Mouse (Mus musculus) embryonic facial prominence, embryonic 15.5 days (tissue): ENCODE measurements around the gene Cdk4. TPM values are rescaled to one million over a fixed set of nuclear protein-coding genes. Genes with fewer than 3 reads are reported as not detected.

ENCODE experiments used
- ATAC-seq: fragments of 200-750 bp; cut with Nextera tagmentation; 2 replicates; pipeline ENCODE4 v1.8.0; 2017; ENCODE audit warnings: low read depth, moderate TSS enrichment; ENCODE audit not compliant: insufficient number of reproducible peaks, low FRiP score, low TSS enrichment
- H3K27ac ChIP-seq: fragments of 300-500 bp; sonication (generic); replicated peaks from 2 replicates; pipeline ENCODE4 v1.5.1; 2015; ENCODE audit warnings: mild to moderate bottlenecking, inconsistent platforms
- H3K27me3 ChIP-seq: fragments of 300-500 bp; sonication (generic); 2 replicates; pipeline ENCODE4 v1.6.1; 2015; ENCODE audit warnings: inconsistent platforms
- H3K36me3 ChIP-seq: fragments of 300-500 bp; sonication (generic); 2 replicates; pipeline ENCODE4 v1.6.1; 2015; ENCODE audit warnings: mild to moderate bottlenecking, inconsistent platforms
- H3K4me1 ChIP-seq: fragments of 300-500 bp; sonication (generic); 2 replicates; pipeline ENCODE4 v1.6.1; 2015; ENCODE audit warnings: inconsistent platforms
- H3K4me2 ChIP-seq: fragments of 300-500 bp; sonication (generic); replicated peaks from 2 replicates; pipeline ENCODE4 v1.6.1; 2015; ENCODE audit warnings: mild to moderate bottlenecking, inconsistent platforms
- H3K4me3 ChIP-seq: fragments of 300-500 bp; sonication (generic); replicated peaks from 2 replicates; pipeline ENCODE4 v1.5.1; 2015; ENCODE audit warnings: mild to moderate bottlenecking, inconsistent platforms
- H3K9ac ChIP-seq: fragments of 300-500 bp; sonication (generic); 2 replicates; pipeline ENCODE4 v1.6.1; 2015; ENCODE audit warnings: inconsistent platforms
- H3K9me3 ChIP-seq: fragments of 300-500 bp; sonication (generic); replicated peaks from 2 replicates; pipeline ENCODE4 v1.6.1; 2016; ENCODE audit warnings: inconsistent platforms
- WGBS: fragments of 180-500 bp; shearing (Covaris S2); methylation state at CpG from one replicate; pipeline ENCODE4 v1.1.7; 2015; 5-methylcytosine and 5-hydroxymethylcytosine counted together
- polyA plus RNA-seq: library from polyadenylated mRNA; unstranded; fragments of >200 nt; fragmentation: Nextera tagmentation; extraction: Ambion mirVana; gene quantifications from 2 replicates; pipeline ENCODE4 v1.2.1, GENCODE M21; 2015

Cdk4 gene
- polyA plus RNA-seq, 1 experiment from 2014 or later: 1,372 TPM

DNA sequence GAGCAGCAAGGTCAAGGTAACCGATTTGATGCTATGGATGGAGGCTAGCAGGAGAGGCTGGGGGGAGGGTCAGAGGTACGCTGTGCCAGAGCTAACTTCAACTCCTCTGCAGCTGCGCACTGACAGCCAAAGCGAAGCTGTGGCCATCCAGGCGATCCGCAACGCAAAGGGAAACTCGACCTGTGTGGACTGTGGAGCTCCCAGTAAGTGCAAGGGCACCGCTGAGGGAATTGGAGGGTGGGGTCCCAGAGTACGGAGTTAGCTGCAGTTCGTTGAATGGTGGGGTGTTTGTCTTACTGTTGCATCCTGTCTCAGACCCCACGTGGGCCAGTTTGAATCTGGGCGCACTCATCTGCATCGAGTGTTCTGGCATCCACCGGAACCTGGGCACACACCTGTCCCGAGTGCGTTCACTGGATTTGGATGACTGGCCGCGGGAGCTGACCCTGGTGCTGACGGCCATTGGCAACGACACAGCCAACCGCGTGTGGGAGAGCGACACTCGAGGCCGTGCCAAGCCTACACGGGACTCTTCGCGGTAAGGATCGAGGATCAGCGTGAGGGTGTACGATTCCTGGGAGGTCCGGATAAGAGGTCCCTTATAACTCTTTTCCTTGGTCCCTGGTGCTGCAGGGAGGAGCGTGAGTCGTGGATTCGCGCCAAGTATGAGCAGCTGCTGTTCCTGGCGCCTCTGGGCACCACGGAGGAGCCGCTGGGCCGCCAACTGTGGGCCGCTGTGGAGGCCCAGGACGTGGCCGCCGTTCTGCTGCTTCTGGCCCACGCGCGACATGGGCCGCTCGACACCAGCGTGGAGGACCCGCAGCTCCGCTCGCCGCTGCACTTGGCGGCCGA lies 27.5 kb downstream of the Cdk4 start:
- 6% methylated on average over 57 of the region's 57 CpGs for WGBS
- Histone ChIP-seq H3K27ac (no peak overlapping the region), H3K9ac (no peak overlapping the region; the same call in 1 of the 2 replicates), H3K27me3 (peaks cover 64% of the 10 kb centered on the region), H3K4me1 (peaks cover 28% of the 10 kb centered on the region), H3K36me3 (peaks cover 8% of the 10 kb centered on the region; the same call in 1 of the 2 replicates), H3K9me3 (no peaks in the 10 kb centered on the region), H3K4me3 (peak overlapping the region; percentile 36), H3K4me2 (peak overlapping the region; percentile 62)
- no peak for ATAC-seq

- Histone ChIP-seq H3K4me2 (peak overlapping the region; percentile 62), H3K9me3 (no peaks in the 10 kb centered on the region), H3K4me1 (peaks cover 28% of the 10 kb centered on the region), H3K4me3 (peak overlapping the region; percentile 36), H3K27me3 (peaks cover 61% of the 10 kb centered on the region), H3K36me3 (peaks cover 17% of the 10 kb centered on the region; the same call in 1 of the 2 replicates), H3K9ac (no peak overlapping the region; the same call in 1 of the 2 replicates), H3K27ac (no peak overlapping the region)
- ATAC-seq: peak; percentile 61
- WGBS: 14% methylated on average over 43 of the region's 51 CpGs
Measured at GRCm38 (mm10) chr10:127091507-127092396, 28.4 kb downstream of the Cdk4 start.

GRCm38 (mm10) chr10:127092742-127093141 lies 29.4 kb downstream of the Cdk4 start:
- Histone ChIP-seq H3K9ac (no peak overlapping the region), H3K4me2 (no peak overlapping the region), H3K36me3 (peaks cover 26% of the 10 kb centered on the region), H3K9me3 (no peaks in the 10 kb centered on the region), H3K4me1 (peaks cover 28% of the 10 kb centered on the region), H3K27ac (no peak overlapping the region), H3K4me3 (no peak overlapping the region), H3K27me3 (peaks cover 51% of the 10 kb centered on the region)
- no peak for ATAC-seq
- whole genome bisulfite sequencing: 36% methylated on average over 4 of the region's 4 CpGs

DNA sequence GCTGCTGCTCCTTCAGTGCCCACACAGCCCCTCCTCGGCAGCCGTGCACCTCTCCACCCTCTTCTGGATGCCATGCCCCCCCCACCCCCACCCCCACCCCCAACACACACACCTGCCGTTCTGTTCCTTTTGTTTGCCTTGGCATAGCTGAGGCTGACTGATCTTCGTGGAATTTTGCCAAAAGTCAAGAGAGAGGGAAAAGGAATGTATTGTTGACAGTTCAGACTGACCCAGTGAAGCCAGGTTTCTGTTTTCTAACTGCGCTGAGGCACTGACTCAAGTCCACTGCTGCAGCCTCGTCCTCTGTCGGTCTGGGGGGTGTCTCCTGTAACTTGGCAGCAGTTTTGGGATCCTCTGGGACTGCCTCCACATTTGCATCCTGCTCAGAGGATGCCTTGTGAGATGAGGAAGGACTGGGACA lies 31.1 kb downstream of the Cdk4 start:
- Histone ChIP-seq H3K9ac (no peak overlapping the region), H3K27ac (no peak overlapping the region), H3K36me3 (peaks cover 43% of the 10 kb centered on the region), H3K4me1 (peaks cover 28% of the 10 kb centered on the region), H3K4me3 (no peak overlapping the region), H3K27me3 (peaks cover 36% of the 10 kb centered on the region), H3K9me3 (no peaks in the 10 kb centered on the region), H3K4me2 (no peak overlapping the region)
- 34% methylated on average over 7 of the region's 7 CpGs for WGBS
- no peak for ATAC-seq

DNA sequence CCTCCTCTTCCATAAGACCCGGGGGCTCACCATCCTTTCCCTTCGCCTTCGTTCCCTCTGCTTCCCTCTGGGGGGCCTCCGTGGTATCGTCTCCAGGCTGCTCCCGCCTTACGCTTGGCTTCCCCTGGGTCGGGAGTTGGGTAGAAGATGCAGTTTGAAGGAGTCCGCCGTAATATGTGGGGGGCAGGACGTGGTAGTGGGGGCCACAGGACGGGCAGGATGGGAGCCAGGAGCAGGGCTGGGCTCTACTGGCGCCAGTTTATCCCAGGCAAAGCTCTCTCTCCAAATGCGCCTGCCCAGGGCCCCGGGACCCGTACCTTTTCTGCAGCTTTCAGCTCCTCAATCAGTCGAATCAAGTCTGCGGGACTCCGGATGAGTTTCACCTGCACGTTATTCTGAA lies 35.2 kb downstream of the Cdk4 start:
- 79% methylated on average over 20 of the region's 20 CpGs for WGBS
- peaks cover 49% of the 10 kb centered on the region for H3K36me3 ChIP-seq
- H3K27ac ChIP-seq: no peak overlapping the region
- H3K4me1 ChIP-seq: peaks cover 9% of the 10 kb centered on the region; the same call in 1 of the 2 replicates
- no peak overlapping the region for H3K9ac ChIP-seq
- H3K4me2 ChIP-seq: no peak overlapping the region
- no peaks in the 10 kb centered on the region for H3K27me3 ChIP-seq
- no peaks in the 10 kb centered on the region for H3K9me3 ChIP-seq
- no peak for ATAC-seq
- H3K4me3 ChIP-seq: no peak overlapping the region

DNA sequence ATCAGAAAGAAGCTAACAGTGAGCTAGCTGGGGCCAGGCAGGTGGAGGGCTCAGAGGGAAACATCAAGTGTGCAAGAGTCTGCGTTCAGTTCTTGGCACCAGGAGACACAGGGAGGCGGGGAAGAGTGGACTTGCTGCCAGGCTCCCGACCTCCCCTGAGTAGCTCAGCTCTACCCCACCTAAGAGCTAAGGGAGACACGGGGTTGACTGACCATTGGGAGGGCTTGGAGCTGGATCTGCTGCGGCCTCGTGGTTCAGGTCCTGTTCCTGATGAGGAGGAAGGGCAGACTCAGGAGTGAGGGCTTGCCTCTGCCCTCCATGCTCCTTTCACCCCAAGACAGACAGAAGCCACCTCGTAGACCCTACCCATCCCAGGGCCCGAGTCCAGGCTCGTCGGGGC lies 35.9 kb downstream of the Cdk4 start:
- H3K9me3 ChIP-seq: no peaks in the 10 kb centered on the region
- no peak overlapping the region for H3K9ac ChIP-seq
- no peak overlapping the region for H3K27ac ChIP-seq
- peaks cover 49% of the 10 kb centered on the region for H3K36me3 ChIP-seq
- no peak for ATAC-seq
- H3K4me3 ChIP-seq: no peak overlapping the region
- H3K4me2 ChIP-seq: no peak overlapping the region
- H3K4me1 ChIP-seq: peaks cover 6% of the 10 kb centered on the region; the same call in 1 of the 2 replicates
- no peaks in the 10 kb centered on the region for H3K27me3 ChIP-seq
- WGBS: 88% methylated on average over 10 of the region's 10 CpGs

GRCm38 (mm10) chr10:127099868-127100267 lies 36.5 kb downstream of the Cdk4 start:
- Histone ChIP-seq H3K9me3 (no peaks in the 10 kb centered on the region), H3K27me3 (no peaks in the 10 kb centered on the region), H3K27ac (no peak overlapping the region), H3K4me1 (peaks cover under 1% of the 10 kb centered on the region; the same call in 1 of the 2 replicates), H3K9ac (no peak overlapping the region), H3K36me3 (peaks cover 49% of the 10 kb centered on the region), H3K4me2 (no peak overlapping the region), H3K4me3 (no peak overlapping the region)
- ATAC-seq: no peak
- 92% methylated on average over 15 of the region's 15 CpGs for WGBS

DNA sequence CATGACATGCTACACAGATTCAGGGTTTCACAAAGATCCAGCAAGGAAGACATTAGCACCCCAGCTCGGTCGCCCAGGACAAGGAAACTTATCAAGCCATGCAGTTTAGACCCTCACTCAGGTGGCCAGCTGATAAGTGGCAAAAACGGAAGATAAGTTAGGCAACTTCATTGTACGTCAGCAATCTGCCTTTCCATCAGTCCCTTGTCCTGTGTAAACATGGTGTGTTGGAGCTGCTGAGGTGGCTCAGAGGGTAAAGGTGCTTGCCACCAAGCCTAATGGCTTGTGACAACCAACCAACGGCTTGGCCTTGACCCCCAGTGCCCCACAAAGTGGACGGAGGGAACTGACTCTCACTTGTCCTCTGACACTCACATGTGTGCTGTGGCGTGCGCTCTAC lies 37.1 kb downstream of the Cdk4 start:
- ATAC-seq: no peak
- no peak overlapping the region for H3K9ac ChIP-seq
- no peak overlapping the region for H3K27ac ChIP-seq
- no peaks in the 10 kb centered on the region for H3K4me1 ChIP-seq
- H3K4me2 ChIP-seq: no peak overlapping the region
- H3K27me3 ChIP-seq: no peaks in the 10 kb centered on the region
- H3K9me3 ChIP-seq: no peaks in the 10 kb centered on the region
- no peak overlapping the region for H3K4me3 ChIP-seq
- peaks cover 50% of the 10 kb centered on the region for H3K36me3 ChIP-seq
- 84% methylated on average over 8 of the region's 8 CpGs for WGBS

- H3K9me3 ChIP-seq: no peaks in the 10 kb centered on the region
- no peak overlapping the region for H3K9ac ChIP-seq
- no peak overlapping the region for H3K27ac ChIP-seq
- H3K4me1 ChIP-seq: no peaks in the 10 kb centered on the region
- peaks cover 46% of the 10 kb centered on the region for H3K36me3 ChIP-seq
- no peak for ATAC-seq
- no peaks in the 10 kb centered on the region for H3K27me3 ChIP-seq
- WGBS: 82% methylated on average over 6 of the region's 6 CpGs
- no peak overlapping the region for H3K4me3 ChIP-seq
- no peak overlapping the region for H3K4me2 ChIP-seq
Measured at GRCm38 (mm10) chr10:127101151-127101550, 37.8 kb downstream of the Cdk4 start.

- no peak for ATAC-seq
- Histone ChIP-seq H3K27ac (no peak overlapping the region), H3K9ac (no peak overlapping the region), H3K27me3 (no peaks in the 10 kb centered on the region), H3K4me3 (no peak overlapping the region), H3K4me2 (no peak overlapping the region), H3K9me3 (no peaks in the 10 kb centered on the region), H3K4me1 (no peaks in the 10 kb centered on the region), H3K36me3 (peaks cover 37% of the 10 kb centered on the region)
- 77% methylated on average over 7 of the region's 7 CpGs for WGBS
Measured at GRCm38 (mm10) chr10:127103631-127104030, 40.3 kb downstream of the Cdk4 start.

DNA sequence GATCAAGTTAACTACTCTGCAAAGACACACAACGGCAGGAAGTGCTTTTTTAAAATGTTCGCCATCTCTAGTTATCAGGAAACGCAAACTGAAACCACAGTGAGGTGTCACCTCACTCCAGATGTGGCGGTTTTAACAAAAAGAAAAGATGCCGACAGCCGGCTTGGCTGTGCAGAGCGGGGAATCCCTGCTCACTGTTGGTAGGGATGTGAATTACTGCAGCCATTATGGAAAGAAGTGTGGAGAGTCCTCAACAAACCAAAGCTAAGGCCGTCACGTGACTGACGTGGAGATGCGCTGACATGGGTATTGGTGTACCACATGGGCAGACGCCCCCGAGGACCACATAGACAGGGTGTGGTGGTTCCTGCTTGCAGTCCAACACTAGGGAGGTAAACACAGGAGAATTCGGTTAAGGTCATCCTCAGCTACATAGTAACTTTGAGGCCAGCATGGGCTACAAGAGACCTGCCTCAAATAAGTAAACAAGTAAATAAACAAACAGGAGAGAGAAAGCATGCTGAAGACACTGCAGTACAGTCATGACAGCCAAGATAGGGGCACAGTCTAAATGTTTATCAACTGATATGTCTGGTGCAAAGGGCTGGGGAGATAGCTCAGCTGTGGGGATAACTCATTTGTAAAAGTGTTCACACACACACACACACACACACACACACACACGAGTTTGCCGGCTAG lies 44.4 kb downstream of the Cdk4 start:
- H3K4me1 ChIP-seq: no peaks in the 10 kb centered on the region
- H3K36me3 ChIP-seq: peaks cover 37% of the 10 kb centered on the region; the same call in 1 of the 2 replicates
- H3K9ac ChIP-seq: no peak overlapping the region
- no peak overlapping the region for H3K27ac ChIP-seq
- no peaks in the 10 kb centered on the region for H3K9me3 ChIP-seq
- no peak for ATAC-seq
- H3K4me2 ChIP-seq: no peak overlapping the region
- H3K27me3 ChIP-seq: no peaks in the 10 kb centered on the region
- 81% methylated on average over 16 of the region's 16 CpGs for WGBS
- H3K4me3 ChIP-seq: no peak overlapping the region
